Comparison of ENCODE assay signal across 8 mouse cellular contexts in the genomic region with DNA sequence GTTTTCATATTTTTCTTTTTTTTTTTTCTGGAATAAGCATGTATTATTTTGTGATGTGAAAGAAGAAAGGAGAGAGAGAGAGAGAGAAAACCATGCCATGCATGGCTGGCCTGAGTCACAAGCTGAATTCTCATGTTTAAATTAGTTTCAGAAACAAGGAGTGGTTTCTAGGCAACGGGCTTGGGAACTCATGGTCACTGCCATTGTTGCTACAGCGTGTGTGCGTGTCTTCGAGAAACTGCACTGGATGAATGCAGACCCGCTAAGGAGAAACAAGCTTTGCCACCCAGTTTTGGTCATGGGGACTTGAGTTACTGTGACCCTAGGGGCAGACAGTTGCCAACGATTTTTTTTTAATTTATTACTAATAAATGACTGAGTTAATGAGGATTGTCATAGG. TPM values are rescaled to one million over a fixed set of nuclear protein-coding genes. Genes with fewer than 3 reads are reported as not detected.
DNase-seq lines count a peak whose midpoint lies in the region; TF ChIP-seq lines count a peak whose summit lies in the region.

No protein-coding gene starts in this region.

- WGBS in hindbrain, embryonic 10.5 days, result 31% methylated on average over 6 of the region's 6 CpGs

- peak; percentile 24 for DNase-seq in adrenal gland, postnatal 14 days
- no peak for DNase-seq in adrenal gland, postnatal 4 days (ENCODE audit: low spot score in 2 of 2)
- DNase-seq in ZHBTc4 (ENCODE audit: low read depth, low spot score), result peak; percentile 23
- DNase-seq in hindbrain, embryonic 10.5 days (ENCODE audit: low spot score), result peak; percentile 77
- peak; percentile 55 to 79 for DNase-seq in left cerebral cortex, postnatal 14 days (ENCODE audit: low spot score in 2 of 2)
- DNase-seq in retina, postnatal 1 day, result peak; percentile 90
- no peak for DNase-seq in urinary bladder, adult 2 months (ENCODE audit: low spot score)
- no peak for DNase-seq in gastrocnemius, adult 2 months

- intact Hi-C loops in left cerebral cortex, postnatal 14 days (cut with DNase I), result no loop called here
- intact Hi-C loops in gastrocnemius, adult 2 months (cut with DNase I), result no loop called here

- H3K27ac ChIP-seq in hindbrain, embryonic 10.5 days, result peak overlapping the region; percentile 91
- no peak overlapping the region for H3K27ac ChIP-seq in gastrocnemius, adult 2 months

- no peaks in the 10 kb centered on the region for H3K9me3 ChIP-seq in hindbrain, embryonic 10.5 days

- H3K36me3 ChIP-seq in hindbrain, embryonic 10.5 days, result no peaks in the 10 kb centered on the region

- TF ChIP-seq CTCF in gastrocnemius, adult 2 months (IDR thresholded peaks at IDR 0.05), result no peak

- peaks cover 31% of the 10 kb centered on the region for H3K4me1 ChIP-seq in hindbrain, embryonic 10.5 days (replicated peaks)

- peak overlapping the region; percentile 24 for H3K4me3 ChIP-seq in hindbrain, embryonic 10.5 days
- no peak overlapping the region for H3K4me3 ChIP-seq in gastrocnemius, adult 2 months

- H3K27me3 ChIP-seq in hindbrain, embryonic 10.5 days (ENCODE audit: insufficient read depth, poor library complexity, severe bottlenecking), result no peaks in the 10 kb centered on the region

RNA-seq across cellular contexts. Expression of gene Chrna9, which starts 15.5 kb away (rescaled TPM):
- total RNA-seq in adrenal gland, postnatal 14 days (2021), result 0.45 and 0.48 TPM in 2 replicates
- 1 to 10 TPM in 1 of 2 experiments, under 1 TPM in 1; 0.67 to 1.4 TPM for total RNA-seq in adrenal gland, postnatal 4 days (2021)
- polyA plus RNA-seq in hindbrain, embryonic 10.5 days (2016; fragmentation: Nextera tagmentation; extraction: Ambion mirVana), result 0.31 and 1.0 TPM in 2 replicates
- not detected for total RNA-seq in left cerebral cortex, postnatal 14 days (2021)
- polyA plus RNA-seq in urinary bladder, adult 2 months (2012; rRNA removed), result not detected in 2 replicates
- total RNA-seq in gastrocnemius, adult 2 months (2021), result 10 to 100 TPM; 16.9 to 21.3 TPM

RNA-seq across cellular contexts. Expression of gene 9130230L23Rik, which starts 53.8 kb away (rescaled TPM):
- total RNA-seq in adrenal gland, postnatal 14 days (2021), result 0.53 and 0.74 TPM in 2 replicates
- total RNA-seq in adrenal gland, postnatal 4 days (2021), result under 1 TPM; 0.39 to 0.40 TPM
- 0.35 and 0.39 TPM in 2 replicates for polyA plus RNA-seq in hindbrain, embryonic 10.5 days (2016; fragmentation: Nextera tagmentation; extraction: Ambion mirVana)
- total RNA-seq in left cerebral cortex, postnatal 14 days (2021), result not detected
- 1.5 and 1.8 TPM in 2 replicates for polyA plus RNA-seq in urinary bladder, adult 2 months (2012; rRNA removed)
- under 1 TPM in 1 of 2 experiments, not detected in 1; 0.28 TPM for total RNA-seq in gastrocnemius, adult 2 months (2021)

Comparison
In these comparisons a context has a peak if more than half of its experiments do, and no peak if none do; other contexts are left out.
1. DNase-seq: peak in adrenal gland, postnatal 14 days (single experiment), ZHBTc4 (single experiment), hindbrain, embryonic 10.5 days (single experiment), left cerebral cortex, postnatal 14 days (2 of 2) and retina, postnatal 1 day (single experiment); none in adrenal gland, postnatal 4 days (0 of 2), urinary bladder, adult 2 months (single experiment) and gastrocnemius, adult 2 months (single experiment).
2. RNA of gene Chrna9, which starts 15.5 kb away (total RNA-seq): 16.9 to 21.3 TPM in gastrocnemius, adult 2 months; 0.67 to 1.4 TPM in adrenal gland, postnatal 4 days, 0.45 to 0.48 TPM in adrenal gland, postnatal 14 days and not detected in left cerebral cortex, postnatal 14 days; every median in the first group is over 4 times any median in the second.